ENCODE assay signal across 8 mouse cellular contexts in the genomic region with DNA sequence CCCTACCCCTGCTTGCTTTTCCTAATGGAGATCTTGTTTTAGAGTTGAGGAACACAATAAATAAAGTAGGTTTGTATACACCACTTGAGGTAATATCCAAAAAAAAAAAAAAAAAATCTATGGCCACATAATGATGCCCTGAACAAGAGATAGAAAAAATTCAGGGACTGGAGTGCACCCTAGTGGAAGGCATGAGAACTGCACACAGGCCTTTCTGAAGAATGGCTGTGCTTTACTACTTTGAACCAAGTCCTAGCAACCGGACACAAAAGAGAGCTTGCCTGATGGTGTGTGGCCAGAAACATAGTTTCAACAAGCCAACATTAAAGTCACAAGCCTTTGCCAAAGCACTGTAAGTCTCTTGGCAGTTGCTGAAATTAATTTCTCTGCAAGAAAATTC.
DNase-seq lines count a peak whose midpoint lies in the region; ATAC-seq and TF ChIP-seq lines count a peak whose summit lies in the region.

No protein-coding gene starts in this region.

- no peaks in the 10 kb centered on the region for H3K9me3 ChIP-seq in midbrain, embryonic 14.5 days (ENCODE audit: control insufficient read depth, low read length)
- H3K9me3 ChIP-seq in midbrain, embryonic 15.5 days = no peaks in the 10 kb centered on the region
- H3K9me3 ChIP-seq in kidney, postnatal 0 days (replicated peaks; ENCODE audit: low read length) = no peaks in the 10 kb centered on the region

- H3K36me3 ChIP-seq in midbrain, embryonic 14.5 days (ENCODE audit: control insufficient read depth, insufficient read depth, low read length) = no peaks in the 10 kb centered on the region
- H3K36me3 ChIP-seq in midbrain, embryonic 15.5 days (replicated peaks) = no peaks in the 10 kb centered on the region
- no peaks in the 10 kb centered on the region for H3K36me3 ChIP-seq in kidney, postnatal 0 days (ENCODE audit: insufficient read depth, low read length)

- no peak overlapping the region for H3K4me2 ChIP-seq in midbrain, embryonic 14.5 days (ENCODE audit: low read length)
- no peak overlapping the region for H3K4me2 ChIP-seq in midbrain, embryonic 15.5 days
- no peak overlapping the region for H3K4me2 ChIP-seq in kidney, postnatal 0 days (ENCODE audit: low read length)

- TF ChIP-seq CTCF in kidney, postnatal 0 days (IDR thresholded peaks at IDR 0.05; ENCODE audit: low read depth) = peak; percentile 80

- no peak overlapping the region for H3K4me3 ChIP-seq in midbrain, embryonic 14.5 days (replicated peaks; ENCODE audit: low read depth, low read length)
- H3K4me3 ChIP-seq in midbrain, embryonic 15.5 days = no peak overlapping the region
- no peak overlapping the region for H3K4me3 ChIP-seq in kidney, postnatal 0 days (replicated peaks; ENCODE audit: low read depth, low read length)

- 67% methylated on average over 1 of the region's 1 CpGs for WGBS in midbrain, embryonic 14.5 days
- 59% methylated on average over 1 of the region's 1 CpGs for WGBS in midbrain, embryonic 15.5 days
- WGBS in kidney, postnatal 0 days = 73% methylated on average over 1 of the region's 1 CpGs

- peak; percentile 56 to 66 for DNase-seq in cerebellum, postnatal 10 days
- DNase-seq in cerebellum, adult 11 months = no peak
- DNase-seq in midbrain, embryonic 14.5 days = peak; percentile 28
- peak; percentile 13 for DNase-seq in c-Kit-positive CD71-positive TER-119-positive erythroid progenitor cells, embryonic 14.5 days (ENCODE audit: low spot score)
- DNase-seq in kidney, postnatal 0 days (ENCODE audit: low spot score) = peak; percentile 49
- peak; percentile 31 for DNase-seq in mesoderm, embryonic 11.5 days (ENCODE audit: low read depth, low spot score)

- H3K4me1 ChIP-seq in midbrain, embryonic 14.5 days (ENCODE audit: control insufficient read depth, insufficient read depth, low read length) = no peaks in the 10 kb centered on the region
- no peaks in the 10 kb centered on the region for H3K4me1 ChIP-seq in midbrain, embryonic 15.5 days
- no peaks in the 10 kb centered on the region for H3K4me1 ChIP-seq in kidney, postnatal 0 days (replicated peaks; ENCODE audit: insufficient read depth, low read length)

- no peak overlapping the region for H3K27ac ChIP-seq in midbrain, embryonic 14.5 days (replicated peaks; ENCODE audit: low read depth, low read length)
- no peak overlapping the region for H3K27ac ChIP-seq in midbrain, embryonic 15.5 days
- H3K27ac ChIP-seq in kidney, postnatal 0 days = no peak overlapping the region

- H3K27me3 ChIP-seq in midbrain, embryonic 14.5 days (ENCODE audit: control insufficient read depth, insufficient read depth, low read length) = no peaks in the 10 kb centered on the region
- no peaks in the 10 kb centered on the region for H3K27me3 ChIP-seq in midbrain, embryonic 15.5 days (replicated peaks)
- H3K27me3 ChIP-seq in kidney, postnatal 0 days (ENCODE audit: insufficient read depth, low read length) = no peaks in the 10 kb centered on the region

- ATAC-seq in midbrain, embryonic 14.5 days (ENCODE audit: low FRiP score, low TSS enrichment) = no peak
- no peak for ATAC-seq in midbrain, embryonic 15.5 days (replicated peaks)
- ATAC-seq in kidney, postnatal 0 days (replicated peaks; ENCODE audit: low FRiP score, low read depth) = no peak
- no peak for ATAC-seq in erythroid progenitor cell, adult 5-6 weeks (replicated peaks; ENCODE audit: low FRiP score, poor library complexity, severe bottlenecking)

- no peak overlapping the region for H3K9ac ChIP-seq in midbrain, embryonic 14.5 days (replicated peaks; ENCODE audit: low read length)
- no peak overlapping the region for H3K9ac ChIP-seq in midbrain, embryonic 15.5 days
- H3K9ac ChIP-seq in kidney, postnatal 0 days (ENCODE audit: low read depth, low read length) = no peak overlapping the region
